Mouse (Mus musculus) adrenal gland, adult 8-10 months (tissue): ENCODE measurements around the gene P3h3. TPM values are rescaled to one million over a fixed set of nuclear protein-coding genes. Genes with fewer than 3 reads are reported as not detected.
"Not testable (repeated sequence)": the region's sequence is repeated elsewhere in the genome, so short reads cannot be mapped to it uniquely, and the experiment has no call there.

Experiments used
- DNase-seq: peaks from one replicate; pipeline ENCODE4 v3.0.0; 2022
- total RNA-seq, 4 experiments: library from RNA; stranded (reverse); gene quantifications; 2 replicates each; pipeline ENCODE4 v1.2.4; 2022

The P3h3 gene
- total RNA-seq = 10 to 100 TPM; 26.2 to 43.9 (median 35.3) TPM

DNA sequence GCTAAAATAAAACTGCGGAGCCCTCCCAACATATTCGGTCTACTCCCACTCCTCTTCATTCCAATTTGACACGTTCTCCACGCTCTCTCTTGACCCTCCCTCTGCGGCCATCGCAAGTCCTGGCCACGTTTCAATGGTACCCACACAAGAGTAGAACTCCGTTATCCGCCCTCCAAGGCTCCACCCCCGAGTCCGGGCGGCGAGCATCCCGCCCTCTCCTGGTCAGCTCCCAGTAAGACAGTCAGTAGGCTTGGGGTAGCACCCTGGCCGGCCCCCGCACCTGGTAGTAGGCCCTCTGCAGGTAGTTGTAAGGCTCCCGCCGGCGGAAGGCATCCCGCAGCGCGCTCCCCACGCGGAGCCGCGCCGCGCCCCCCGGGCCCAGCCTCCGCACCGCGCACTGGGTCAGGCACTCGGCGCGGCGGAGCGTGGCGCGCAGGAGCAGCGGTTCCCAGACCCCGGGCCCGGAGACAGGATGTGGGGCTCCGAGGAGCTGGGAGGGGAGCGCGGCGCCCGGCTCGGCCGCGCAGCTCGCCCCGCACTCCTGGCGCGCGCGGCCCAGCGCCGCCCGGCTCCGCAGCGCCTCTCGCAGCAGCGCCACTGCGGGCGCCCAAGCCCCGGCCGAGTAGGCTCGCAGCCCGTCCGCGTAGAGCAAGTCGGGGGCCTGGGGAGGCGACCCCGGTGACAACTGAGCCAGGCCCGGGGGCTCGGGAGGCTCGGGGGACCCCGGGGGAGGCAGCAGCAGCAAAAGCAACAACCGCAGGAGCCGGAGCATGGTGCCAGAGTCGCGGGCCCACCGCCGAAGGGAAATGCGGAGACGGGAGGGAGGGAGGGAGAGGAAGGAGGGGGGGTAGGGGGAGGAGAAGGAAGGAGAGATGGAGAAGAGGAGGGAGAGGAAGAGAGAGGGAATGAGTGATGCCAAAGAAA, at the start of gene P3h3:
P3h3 (minus strand) TSS at position 837 of the 924 bp plus-strand sequence.
- peak; percentile 72 for DNase-seq

DNA sequence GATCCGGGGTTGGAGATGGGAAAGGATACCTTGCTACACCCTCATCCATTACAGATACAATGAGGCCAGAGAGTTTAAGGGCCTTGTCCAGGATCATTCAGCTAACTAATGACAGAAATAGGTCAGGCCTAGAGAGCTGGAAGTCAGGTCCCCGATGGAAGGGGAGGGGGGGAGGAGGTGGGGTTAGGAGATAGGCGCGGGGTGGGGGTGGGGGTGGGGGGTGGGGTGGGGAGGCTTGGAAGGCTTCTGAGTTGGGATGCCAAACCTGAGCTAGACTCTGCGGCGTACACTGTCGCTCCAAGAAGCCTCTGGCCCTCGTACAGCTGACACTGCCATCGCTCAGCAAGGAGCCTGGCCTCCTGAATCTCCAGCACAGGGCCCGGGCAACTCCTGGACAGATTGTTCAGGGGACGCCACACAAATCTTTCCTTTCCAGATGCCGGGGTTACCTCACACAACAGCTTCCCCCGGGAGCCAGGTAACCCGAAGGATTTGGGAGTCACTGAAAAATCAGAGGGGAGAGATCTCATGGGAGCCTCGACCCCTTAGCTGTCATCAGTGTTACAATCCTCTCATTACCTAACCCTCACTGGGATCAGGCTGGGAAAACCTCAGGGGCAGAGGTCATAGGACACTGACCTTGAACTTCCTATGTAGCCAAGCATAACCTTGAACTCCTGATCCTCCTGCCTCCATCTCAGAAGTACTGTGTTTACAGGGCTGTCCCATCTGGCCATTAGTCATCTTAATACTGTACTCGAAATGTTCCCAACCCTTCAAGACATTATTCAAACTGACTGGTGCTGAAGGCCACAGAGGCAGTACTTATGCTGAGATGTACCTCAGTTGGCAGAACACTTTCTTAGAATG, 47.7 kb upstream of the P3h3 start:
- DNase-seq = no peak

DNA sequence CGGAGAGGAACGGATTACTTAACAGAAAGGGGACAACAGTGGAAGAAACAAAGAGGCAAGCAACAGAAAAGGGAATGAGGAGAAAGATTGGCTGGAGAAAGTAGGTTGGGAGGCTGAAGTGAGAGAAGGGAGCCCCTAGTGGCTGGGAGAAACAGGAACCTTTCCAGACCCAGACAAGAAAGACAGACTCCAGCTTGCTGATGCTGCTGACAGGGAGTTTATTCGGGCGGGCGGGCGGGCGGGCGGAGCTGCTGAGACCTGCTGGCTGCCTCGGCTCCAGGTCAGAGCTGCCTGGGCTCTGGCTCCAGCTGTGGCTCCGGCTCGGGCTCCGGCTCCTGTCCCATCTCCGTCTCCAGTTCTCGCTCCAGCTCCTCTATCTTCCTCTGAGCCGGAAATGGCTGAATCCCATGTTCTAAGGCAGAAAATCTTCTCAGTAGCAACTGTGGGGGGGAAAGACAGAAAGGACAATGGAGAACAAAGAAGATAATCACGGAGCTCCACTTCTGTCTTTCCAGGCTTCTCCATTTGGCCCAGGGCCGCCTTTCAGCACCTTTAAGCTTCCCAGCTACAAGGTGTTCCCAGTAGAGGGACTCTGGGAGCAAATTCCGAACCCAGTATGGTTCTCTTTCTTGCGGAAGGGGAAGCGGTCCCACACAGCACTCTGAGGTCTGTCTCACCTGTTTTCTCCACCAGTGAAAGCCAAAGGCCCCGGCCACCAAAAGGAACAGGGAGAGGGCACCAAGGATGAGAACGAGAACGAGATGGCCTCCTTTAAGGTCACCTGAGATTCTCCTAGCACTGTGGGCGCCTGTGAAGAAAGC, 46.8 kb upstream of the P3h3 start:
- DNase-seq = peak; percentile 55

DNA sequence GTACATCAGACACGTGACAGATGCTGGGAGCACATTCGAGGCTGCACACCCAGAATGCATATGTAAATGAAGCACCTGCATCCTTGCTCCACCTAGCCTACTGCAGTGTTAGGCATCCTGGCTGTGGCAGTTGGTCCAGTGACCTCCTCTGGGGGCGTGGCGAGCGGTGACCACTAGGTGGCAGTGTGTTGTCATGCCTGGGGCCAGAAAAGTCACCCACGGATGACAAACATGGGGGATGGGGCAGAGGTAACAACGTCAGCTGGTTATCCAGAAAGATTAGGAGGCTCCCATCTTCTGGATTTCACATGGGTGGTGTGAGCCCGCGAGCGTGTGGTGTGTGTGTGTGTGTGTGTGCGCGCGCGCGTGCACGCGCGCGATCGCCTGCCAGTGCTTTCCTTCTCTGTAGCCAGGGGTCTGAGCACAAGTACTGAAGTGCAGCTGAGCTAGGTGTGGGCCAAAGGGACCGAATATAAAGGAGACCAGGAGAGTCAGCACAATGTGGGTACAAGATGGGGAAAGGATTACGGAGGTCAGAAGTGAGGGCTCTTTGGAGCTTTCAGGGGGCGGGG, 46.1 kb upstream of the P3h3 start:
- peak; percentile 93 for DNase-seq

DNA sequence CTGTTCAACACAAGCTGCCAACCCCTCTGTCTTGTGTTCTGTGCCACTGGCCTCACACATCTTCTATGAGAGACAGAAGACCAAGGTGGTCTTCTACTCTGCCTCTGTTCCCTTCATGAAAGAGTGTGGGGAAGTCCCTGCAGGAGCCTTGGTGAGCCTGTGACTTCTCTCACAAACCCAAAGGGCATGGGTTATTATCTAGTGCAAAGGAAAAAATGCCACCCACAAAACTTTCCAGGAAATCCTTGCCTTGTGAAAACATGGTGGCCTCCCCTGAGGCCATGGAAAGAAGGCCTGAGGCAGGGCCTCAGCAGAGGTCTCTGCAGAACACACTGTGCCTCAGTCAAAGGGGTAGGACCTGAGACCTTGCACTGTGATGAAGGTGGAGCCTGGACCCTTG, 44.3 kb upstream of the P3h3 start:
- DNase-seq = no peak

DNA sequence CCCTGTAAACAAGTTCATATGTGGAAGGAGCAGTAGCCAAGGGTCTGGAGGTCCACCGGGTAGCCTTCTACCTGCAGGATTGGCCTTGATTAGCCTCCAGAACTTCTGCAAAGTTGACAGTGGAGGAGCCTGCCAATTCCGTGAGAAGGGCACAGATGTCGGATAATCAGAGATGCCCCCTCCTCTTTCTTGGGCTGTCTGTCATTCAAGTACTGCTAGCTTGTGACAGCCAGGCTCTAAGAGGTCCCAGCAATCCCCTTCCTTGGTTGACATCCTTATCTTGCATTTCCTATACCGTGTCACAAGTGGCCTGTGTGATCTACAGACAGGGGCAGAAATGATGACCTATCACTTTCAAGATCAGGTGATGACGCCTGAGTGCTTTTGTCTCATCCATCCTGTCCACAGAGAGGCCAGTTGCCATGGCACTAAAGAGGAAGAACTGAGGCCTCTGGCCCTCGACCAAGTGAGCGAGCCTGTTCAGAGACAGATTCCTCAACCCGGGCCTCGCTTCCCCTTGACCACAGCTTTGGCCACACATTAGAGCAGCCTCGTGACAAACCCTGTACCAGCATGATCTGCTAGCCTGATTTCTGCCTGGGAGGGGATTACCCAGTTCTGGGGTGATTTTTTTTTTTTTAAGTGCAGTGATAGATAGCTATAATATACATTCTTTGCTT, 43.4 kb upstream of the P3h3 start:
- DNase-seq = no peak

DNA sequence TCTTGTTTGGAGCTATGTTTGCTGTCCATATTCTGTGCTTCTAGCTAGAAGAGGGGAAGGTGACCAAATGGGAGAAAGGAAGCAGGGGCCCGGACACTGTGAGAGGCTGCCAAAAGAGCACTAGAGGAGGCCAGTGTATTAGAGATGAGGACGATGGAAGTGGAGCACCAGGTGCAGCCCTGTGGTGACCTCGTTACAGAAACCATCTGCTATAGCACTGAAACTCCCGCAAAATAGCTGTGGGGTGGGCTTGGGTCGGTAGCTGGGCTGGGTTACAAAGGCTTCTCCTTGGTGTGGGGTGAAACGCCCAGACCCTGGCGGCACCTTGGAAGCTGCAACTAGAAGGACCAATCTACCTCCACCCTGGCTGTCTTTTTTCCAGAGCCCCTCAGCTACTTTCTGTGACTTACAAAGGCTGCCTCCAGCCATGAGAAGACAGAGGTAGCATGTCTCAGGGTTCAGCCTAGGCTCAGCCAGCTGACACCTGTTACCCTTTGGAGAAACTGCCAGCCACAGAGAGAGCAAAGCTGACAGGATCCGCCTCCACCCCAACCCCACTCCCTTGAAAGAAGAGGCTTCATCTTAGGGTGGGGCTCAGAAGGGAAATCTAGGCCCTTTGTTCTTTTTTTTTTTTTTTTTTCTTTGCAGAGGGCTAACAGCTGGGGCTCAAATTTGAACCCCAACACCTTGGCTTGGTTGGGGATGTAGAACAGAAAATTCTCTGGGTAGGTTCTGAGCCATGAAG, 42.7 kb upstream of the P3h3 start:
- DNase-seq = no peak

DNA sequence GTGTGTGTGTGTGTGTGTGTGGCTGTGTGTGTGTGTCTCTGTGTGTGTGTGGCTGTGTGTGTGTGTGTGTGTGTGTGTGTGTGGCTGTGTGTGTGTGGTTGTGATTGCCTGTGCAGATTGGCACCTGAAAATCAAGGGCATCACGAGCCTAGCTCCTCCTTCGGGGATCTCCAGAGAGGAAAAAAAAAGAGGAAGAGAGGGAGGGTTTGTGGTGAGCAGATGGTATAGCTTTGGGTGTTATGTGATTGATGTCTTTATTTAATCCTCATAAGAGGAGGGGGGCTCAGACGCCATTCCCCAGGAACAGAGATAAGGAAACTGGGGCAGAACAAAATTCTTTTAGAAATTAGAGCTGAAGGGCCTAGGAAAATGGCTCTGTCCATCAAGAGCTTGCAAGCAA, 40.8 kb upstream of the P3h3 start:
- DNase-seq = no peak

DNA sequence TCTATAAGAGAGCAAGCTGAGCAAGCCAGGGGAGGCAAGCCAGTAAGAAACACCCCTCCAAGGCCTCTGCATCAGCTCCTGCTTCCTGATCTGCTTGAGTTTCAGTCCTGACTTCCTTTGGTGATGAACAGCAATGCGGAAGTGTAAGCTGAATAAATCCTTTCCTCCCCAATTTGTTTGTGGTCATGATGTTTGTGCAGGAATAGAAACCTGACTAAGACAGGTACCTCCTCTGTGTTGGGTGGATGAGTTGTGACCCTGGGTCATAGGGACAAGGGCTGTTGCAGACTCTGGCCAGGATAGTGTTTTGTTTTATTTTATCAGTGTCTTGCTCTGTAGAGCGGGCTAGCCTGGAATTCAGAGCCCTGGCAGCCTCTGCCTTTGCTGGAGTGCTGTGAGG, 36.6 kb upstream of the P3h3 start:
- not testable (repeated sequence) for DNase-seq

DNA sequence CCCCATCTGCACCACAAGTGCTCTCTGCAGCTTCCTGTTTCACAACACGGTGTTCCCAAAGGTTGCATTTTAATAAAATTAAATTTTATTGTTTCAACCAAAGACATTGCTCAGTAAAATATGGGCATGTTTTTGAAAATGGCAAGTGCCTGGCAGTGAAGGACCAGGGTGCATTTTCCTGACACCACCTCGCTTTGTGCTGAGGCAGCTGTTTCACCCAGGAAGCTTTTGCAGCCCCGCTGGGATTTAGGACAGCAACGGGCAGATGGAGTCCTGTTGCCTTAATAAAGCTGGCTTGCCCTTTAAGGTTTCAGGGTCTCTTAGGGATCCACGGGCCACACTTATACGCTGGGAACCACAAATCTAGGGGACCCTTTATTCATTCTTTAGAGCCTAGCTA, 33.4 kb upstream of the P3h3 start:
- no peak for DNase-seq

DNA sequence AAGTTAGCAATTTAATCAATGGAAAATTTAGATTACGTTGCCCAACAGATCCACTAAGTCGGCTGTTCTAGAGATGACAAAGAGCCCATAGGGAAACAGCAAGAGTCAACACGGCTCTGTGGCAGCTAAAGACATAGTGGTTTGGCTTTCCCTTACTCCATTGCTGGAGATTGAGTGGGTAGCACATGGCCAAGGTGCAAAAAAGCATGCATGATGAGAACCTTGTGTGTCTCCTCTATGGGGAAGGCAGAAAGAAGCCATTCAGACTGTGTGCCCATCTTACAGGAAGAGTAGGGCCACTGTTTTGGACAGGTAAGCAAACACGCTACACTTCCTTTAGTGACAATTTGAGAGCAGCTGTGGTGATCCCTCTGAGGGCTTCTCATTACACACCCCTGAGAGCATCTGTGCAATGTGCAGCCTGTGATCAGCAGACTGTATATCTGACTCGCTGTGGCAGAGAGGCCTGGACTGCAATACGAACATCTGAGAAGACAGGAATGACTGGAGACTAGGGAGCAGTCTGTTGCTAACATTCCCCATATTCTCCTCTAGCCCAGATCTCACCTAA, 31.1 kb upstream of the P3h3 start:
- no peak for DNase-seq

DNA sequence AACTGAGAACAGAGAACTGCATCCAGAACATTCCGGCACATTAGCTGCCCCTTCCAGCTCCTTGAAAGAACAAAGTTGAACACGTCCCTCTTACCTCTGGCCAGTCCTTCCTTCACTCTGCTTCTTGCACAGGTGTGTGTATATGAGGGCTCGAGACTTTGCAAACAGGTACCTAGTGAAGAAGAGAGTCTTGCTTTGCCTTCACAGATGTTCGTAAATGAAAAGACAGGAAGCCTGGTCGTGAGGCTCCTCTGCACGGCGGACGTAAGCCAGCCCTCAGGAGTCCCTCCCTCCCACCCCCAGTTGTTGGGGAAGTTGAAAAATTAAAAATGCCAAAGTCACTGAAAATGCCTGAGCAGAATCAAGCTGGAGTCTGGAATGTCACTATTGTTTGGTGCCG, 30.4 kb upstream of the P3h3 start, which contains the start of gene Cd4:
Cd4 (minus strand) TSS at position 236 of the 400 bp plus-strand sequence.
- no peak for DNase-seq

DNA sequence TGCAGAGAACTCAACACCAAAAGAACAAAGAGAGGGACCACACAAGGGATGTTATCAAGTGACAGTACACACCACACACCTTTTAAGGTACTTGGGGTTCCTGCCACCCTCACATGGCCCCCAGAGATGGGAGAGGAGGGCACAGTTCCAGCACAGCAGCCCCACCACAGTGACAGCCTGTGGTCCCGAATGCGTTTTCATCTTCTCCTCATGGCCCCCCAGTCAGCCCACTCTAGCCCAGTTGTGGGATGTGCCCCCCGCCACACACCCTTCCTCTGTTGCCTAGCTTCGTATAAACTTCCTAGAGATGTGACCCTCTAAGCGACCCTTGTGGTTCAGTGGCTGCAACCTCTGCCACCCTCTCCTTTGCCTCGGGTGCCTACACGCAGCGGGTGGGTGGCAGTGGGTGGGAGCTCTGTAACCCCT, 28.4 kb upstream of the P3h3 start:
- no peak for DNase-seq

DNA sequence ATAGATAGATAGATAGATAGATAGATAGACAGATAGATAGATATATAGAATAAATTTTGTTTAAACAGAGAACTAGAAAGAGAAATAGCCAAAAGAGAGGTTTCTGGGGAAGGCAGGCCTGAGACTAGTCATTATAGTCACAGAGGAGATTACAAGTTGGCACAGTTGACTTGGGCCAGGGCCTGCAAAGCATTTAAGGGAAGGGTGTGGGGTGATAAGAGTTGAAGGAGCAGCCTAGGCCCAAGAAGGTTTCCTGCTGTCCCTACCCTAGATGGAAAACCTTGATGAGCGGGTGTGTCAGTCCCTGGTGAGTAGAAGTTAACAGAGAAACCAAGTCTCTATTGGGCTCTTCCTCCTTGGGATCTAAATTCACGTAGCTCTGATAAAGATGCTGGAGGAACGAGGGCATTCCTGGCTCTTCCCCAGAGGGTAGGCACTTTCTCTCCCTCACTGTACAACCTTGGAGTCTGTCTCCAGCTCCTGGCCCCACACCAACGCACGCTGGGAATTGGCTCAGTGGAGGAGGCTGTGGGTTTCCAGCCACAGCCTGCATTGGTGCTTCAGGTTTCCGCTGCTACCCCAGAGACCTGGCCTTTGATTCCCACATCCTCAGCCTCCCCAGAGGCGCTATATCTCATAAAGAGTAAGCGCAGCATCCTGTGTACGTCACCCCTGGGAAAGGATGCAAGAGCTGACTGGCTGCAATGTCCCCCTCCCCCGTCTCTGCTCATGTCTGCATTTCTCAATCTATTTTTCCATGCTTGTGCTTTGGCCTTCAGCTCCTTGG, 27.4 kb upstream of the P3h3 start:
- no peak for DNase-seq

DNA sequence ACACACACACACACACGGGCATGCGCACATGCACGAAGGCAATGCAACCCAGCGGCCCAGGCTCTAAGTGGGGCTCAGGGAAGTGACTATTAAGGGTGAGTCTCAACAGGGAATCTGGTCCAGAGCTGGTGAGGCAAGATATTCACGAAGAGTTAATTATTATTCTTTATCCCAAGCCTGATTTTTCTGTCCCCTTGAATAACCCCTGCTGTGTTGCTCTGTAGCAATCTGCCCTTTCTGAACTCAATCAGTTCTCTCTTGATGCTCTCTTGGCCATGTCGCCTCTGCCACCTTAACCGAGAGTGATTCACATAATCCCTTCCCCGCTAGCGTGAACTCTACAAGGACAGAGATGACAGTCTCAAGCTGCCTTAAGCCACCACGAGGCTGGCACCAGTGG, 25.8 kb upstream of the P3h3 start:
- no peak for DNase-seq

DNA sequence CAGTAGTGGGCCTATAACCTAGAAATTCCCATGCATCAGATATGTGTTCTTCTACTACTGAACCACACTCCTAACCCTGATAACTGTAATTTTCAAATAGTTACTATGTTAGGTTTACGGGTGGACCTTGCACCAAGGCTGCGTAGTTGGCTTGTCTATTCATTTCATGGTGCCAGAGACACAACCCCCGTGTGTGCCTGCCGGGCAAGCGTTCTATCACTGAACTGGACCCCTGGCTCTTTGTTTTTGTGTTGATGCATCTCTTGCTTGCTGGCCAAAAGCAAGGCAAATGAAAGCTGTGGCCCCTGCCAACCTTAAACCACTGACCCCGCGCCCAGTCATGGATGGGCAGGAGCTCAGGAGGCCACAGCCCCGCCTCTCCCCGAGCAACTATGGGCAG, 24.3 kb upstream of the P3h3 start:
- no peak for DNase-seq

DNA sequence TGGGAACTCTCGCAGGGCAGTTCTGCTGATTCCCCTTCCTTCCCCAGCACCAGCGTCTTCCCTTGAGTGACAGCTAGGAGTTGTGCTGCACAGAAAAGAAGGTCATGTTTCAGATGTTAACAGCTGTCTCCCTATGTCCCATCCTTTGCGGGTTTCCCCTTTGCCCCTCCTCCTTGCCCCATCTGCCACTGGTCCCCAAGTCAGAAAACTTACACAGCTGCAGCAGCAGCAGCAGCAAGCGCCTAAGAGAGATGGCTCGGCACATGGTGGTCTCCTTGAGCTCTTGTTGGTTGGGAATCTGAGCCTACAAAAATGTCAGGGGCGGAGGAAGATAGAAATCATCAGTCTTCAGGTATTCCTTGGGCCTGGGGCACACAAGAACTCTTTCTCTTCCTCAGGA, 21.8 kb upstream of the P3h3 start:
- DNase-seq = no peak

DNA sequence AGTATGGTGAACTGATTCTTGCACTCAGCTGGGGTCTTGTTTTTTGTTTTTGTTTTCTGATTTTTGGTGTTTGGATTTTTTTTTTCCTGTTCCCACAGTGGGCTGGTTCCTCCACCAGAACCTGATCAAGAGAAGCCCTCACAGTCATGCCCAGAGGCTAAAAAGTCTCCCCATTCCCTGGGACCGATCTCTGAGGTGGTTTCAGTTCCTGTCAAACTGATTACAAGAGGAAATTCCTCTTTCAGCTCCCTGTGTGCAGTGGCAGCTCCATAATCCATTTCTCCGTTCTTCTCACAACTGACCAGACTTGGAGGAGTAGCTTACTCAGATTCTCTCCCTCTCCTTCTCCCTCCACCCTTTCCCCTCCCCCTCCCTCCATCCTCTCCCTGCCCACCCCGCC, 16.8 kb upstream of the P3h3 start:
- no peak for DNase-seq

DNA sequence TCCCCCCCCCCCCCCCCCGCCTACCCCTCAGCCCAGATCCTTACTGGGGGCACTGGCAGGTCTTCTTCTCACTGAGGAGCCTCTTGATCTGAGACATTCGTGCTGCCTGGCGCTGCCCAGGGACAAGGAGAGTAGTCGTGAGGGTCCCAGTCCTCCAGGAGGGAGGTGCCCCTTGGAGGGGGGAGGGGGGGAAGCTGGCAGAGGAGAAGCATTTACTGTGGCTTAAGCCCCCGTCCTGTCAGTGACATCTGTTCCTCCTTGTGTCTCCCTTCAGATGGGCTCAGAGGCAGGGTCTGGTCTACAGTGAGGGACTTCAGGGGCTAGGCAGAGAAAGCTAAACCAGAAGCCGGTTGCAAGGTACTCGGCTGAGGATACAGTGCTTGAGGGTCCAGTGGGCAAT, 9.0 kb upstream of the P3h3 start:
- no peak for DNase-seq
